Mouse (Mus musculus): ENCODE measurements around the gene Gm10477. TPM values are rescaled to one million over a fixed set of nuclear protein-coding genes. Genes with fewer than 3 reads are reported as not detected.
A peak's percentile ranks its signal among the peaks of the same experiment; 100 is the strongest.
"Not testable (repeated sequence)": the region's sequence is repeated elsewhere in the genome, so short reads cannot be mapped to it uniquely, and the experiment has no call there.

Gm10477 gene
- total RNA-seq (2022) = not detected

GRCm38 (mm10) chrX:56524442-56524841 lies at the start of gene Gm10477:
Gm10477 (plus strand) TSS chrX:56524742.
- not testable (repeated sequence) for DNase-seq (ENCODE audit: low spot score in 2 of 2)

- DNase-seq (ENCODE audit: low spot score in 2 of 2) = no peak
These were observed 47.0 kb upstream of the Gm10477 start for GRCm38 (mm10) chrX:56477553-56477952.

- no peak for DNase-seq (ENCODE audit: low spot score in 2 of 2)
These were observed 42.6 kb upstream of the Gm10477 start for GRCm38 (mm10) chrX:56481906-56482305.

- peak; percentile 16 to 71 for DNase-seq (ENCODE audit: low spot score in 2 of 2)
These were observed 34.8 kb upstream of the Gm10477 start for GRCm38 (mm10) chrX:56489758-56490157.

GRCm38 (mm10) chrX:56497241-56497640 lies 27.3 kb upstream of the Gm10477 start:
- no peak for DNase-seq (ENCODE audit: low spot score in 2 of 2)

- DNase-seq (ENCODE audit: low spot score in 2 of 2) = peak; percentile 28 to 65
These were observed 6.7 kb downstream of the Gm10477 start for GRCm38 (mm10) chrX:56531266-56531665.

GRCm38 (mm10) chrX:56537162-56537561 lies 12.6 kb downstream of the Gm10477 start:
- peak in 1 of 2 experiments; percentile 3 for DNase-seq (ENCODE audit: low spot score in 2 of 2)

GRCm38 (mm10) chrX:56549506-56549905 lies 25.0 kb downstream of the Gm10477 start, which contains the start of gene Gm648:
Gm648 (minus strand) TSS chrX:56549606.
- no peak for DNase-seq (ENCODE audit: low spot score in 2 of 2)

GRCm38 (mm10) chrX:56553584-56553983 lies 29.0 kb downstream of the Gm10477 start:
- no peak for DNase-seq (ENCODE audit: low spot score in 2 of 2)

GRCm38 (mm10) chrX:56572465-56572864 lies 47.9 kb downstream of the Gm10477 start:
- no peak for DNase-seq (ENCODE audit: low spot score in 2 of 2)

Other genes with a start within 250 kb of the Gm10477 start
- 1 to 10 TPM; 3.5 to 5.4 (median 4.8) TPM for gene Zfp449, start 178.3 kb upstream of the Gm10477 start, total RNA-seq (2022)
- 10 to 100 TPM; 14.7 to 20.9 (median 17.6) TPM for gene Smim10l2a, start 150.2 kb upstream of the Gm10477 start, total RNA-seq (2022)
- gene Gm2174, start 76.8 kb upstream of the Gm10477 start, total RNA-seq (2022) = not detected
- gene Ints6l, start 69.9 kb upstream of the Gm10477 start, total RNA-seq (2022) = 10 to 100 TPM; 30.0 to 49.3 (median 38.8) TPM
- not detected for gene Gm648, start 24.9 kb downstream of the Gm10477 start, total RNA-seq (2022)
- gene Mmgt1, start 73.3 kb downstream of the Gm10477 start, total RNA-seq (2022) = 10 to 100 TPM; 22.7 to 26.4 (median 24.6) TPM
- 100 to 1,000 TPM in 3 of 4 experiments, 10 to 100 TPM in 1; 99.2 to 107 (median 104) TPM for gene Slc9a6, start 85.0 kb downstream of the Gm10477 start, total RNA-seq (2022)
- 100 to 1,000 TPM in 1 of 4 experiments, 10 to 100 TPM in 3; 77.8 to 104 (median 90.7) TPM for gene Fhl1, start 207.0 kb downstream of the Gm10477 start, total RNA-seq (2022)